Mouse (Mus musculus) midbrain, embryonic 15.5 days (tissue): Measurements from ENCODE around the gene Paics. TPM values are rescaled to one million over a fixed set of nuclear protein-coding genes. Genes with fewer than 3 reads are reported as not detected.

ENCODE experiments used
- ATAC-seq: fragments of 200-750 bp; cut with Nextera tagmentation; replicated peaks from 2 replicates; pipeline ENCODE4 v1.8.0; 2017; ENCODE audit warnings: moderate TSS enrichment
- H3K27ac ChIP-seq: fragments of 300-500 bp; sonication (generic); 2 replicates; pipeline ENCODE4 v1.5.1; 2015; ENCODE audit warnings: mild to moderate bottlenecking, inconsistent platforms
- H3K27me3 ChIP-seq: fragments of 300-500 bp; sonication (generic); replicated peaks from 2 replicates; pipeline ENCODE4 v1.6.1; 2015; ENCODE audit warnings: inconsistent platforms
- H3K36me3 ChIP-seq: fragments of 300-500 bp; sonication (generic); replicated peaks from 2 replicates; pipeline ENCODE4 v1.6.1; 2015; ENCODE audit warnings: inconsistent platforms
- H3K4me1 ChIP-seq: fragments of 300-500 bp; sonication (generic); 2 replicates; pipeline ENCODE4 v1.6.1; 2015; ENCODE audit warnings: inconsistent platforms
- H3K4me2 ChIP-seq: fragments of 300-500 bp; sonication (generic); 2 replicates; pipeline ENCODE4 v1.6.1; 2015; ENCODE audit warnings: inconsistent platforms, mild to moderate bottlenecking, moderate library complexity
- H3K4me3 ChIP-seq: fragments of 300-500 bp; sonication (generic); 2 replicates; pipeline ENCODE4 v1.5.1; 2015; ENCODE audit warnings: mild to moderate bottlenecking, inconsistent platforms
- H3K9ac ChIP-seq: fragments of 300-500 bp; sonication (generic); 2 replicates; pipeline ENCODE4 v1.6.1; 2015; ENCODE audit warnings: mild to moderate bottlenecking, inconsistent platforms
- H3K9me3 ChIP-seq: fragments of 300-500 bp; sonication (generic); 2 replicates; pipeline ENCODE4 v1.6.1; 2016; ENCODE audit warnings: inconsistent platforms
- WGBS: fragments of 180-500 bp; shearing (Covaris S2); methylation state at CpG from one replicate; pipeline ENCODE4 v1.1.7; 2015; ENCODE audit warnings: mixed read lengths; 5-methylcytosine and 5-hydroxymethylcytosine counted together
- polyA plus RNA-seq: library from polyadenylated mRNA; unstranded; fragments of >200 nt; fragmentation: Nextera tagmentation; extraction: Ambion mirVana; gene quantifications from 2 replicates; pipeline ENCODE4 v1.2.1, GENCODE M21; 2015

Paics gene
- polyA plus RNA-seq, 1 experiment from 2014 or later, result 154 TPM

DNA sequence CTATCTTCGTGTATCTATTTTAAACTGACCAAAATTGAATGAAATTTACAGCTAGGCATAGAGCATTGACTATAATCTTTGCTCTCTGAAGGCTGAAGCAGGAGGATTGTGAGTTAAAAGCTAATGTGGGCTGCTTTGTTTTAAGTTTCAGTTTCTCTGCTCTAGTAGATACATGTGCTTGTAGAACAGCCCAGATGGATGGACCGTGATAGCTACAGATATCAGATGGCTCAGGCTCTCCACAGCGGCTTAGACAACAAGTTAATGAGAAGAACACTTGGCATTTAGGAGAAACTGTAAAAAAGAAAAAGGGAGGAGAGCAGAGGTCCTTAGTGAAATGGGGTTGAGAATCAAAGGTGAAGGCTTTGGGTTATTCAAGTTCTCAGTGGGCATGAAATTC is 39.7 kb downstream of the Paics start:
- Histone ChIP-seq H3K27ac (no peak overlapping the region), H3K9me3 (no peaks in the 10 kb centered on the region), H3K4me3 (no peak overlapping the region), H3K36me3 (peaks cover 46% of the 10 kb centered on the region), H3K27me3 (no peaks in the 10 kb centered on the region), H3K9ac (no peak overlapping the region), H3K4me2 (no peak overlapping the region), H3K4me1 (no peaks in the 10 kb centered on the region)
- ATAC-seq, result no peak
- WGBS, result 96% methylated on average over 3 of the region's 3 CpGs

DNA sequence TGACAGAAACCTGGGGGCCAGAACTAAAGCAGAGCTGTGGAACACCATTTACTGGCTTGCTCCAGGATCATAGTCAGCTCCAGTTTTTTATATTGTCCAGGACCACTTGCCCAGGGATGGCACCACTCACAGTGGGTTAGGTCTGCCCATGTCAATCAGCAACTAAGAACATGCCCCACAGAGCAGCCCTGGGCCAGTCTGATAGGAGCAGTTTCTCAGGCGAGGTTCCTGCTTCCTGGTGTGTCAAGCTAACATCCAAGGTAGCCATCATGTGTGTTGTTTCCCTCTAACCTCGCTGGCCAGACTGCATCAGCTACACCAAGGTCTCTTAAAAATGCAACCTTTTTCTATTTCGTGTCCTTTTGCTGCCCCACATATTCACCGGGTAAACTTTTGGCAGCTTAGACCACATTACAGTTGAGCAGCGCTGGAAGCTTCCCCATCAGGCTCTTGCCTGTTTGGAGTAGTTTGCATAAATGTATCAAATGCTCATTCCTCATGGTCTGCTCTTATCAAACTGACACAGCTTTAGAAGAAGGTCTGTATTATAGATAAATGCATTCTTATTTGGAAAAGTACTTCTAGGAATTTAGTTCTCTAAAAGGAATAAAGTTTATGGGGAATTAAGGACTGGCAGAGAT is 42.2 kb downstream of the Paics start:
- Histone ChIP-seq H3K36me3 (peaks cover 48% of the 10 kb centered on the region), H3K27me3 (no peaks in the 10 kb centered on the region), H3K4me3 (no peak overlapping the region), H3K9me3 (no peaks in the 10 kb centered on the region), H3K27ac (no peak overlapping the region), H3K4me2 (no peak overlapping the region), H3K4me1 (no peaks in the 10 kb centered on the region), H3K9ac (no peak overlapping the region)
- 95% methylated on average over 5 of the region's 5 CpGs for WGBS
- no peak for ATAC-seq

GRCm38 (mm10) chr5:76998416-76998815 is 47.3 kb downstream of the Paics start:
- Histone ChIP-seq H3K27ac (no peak overlapping the region), H3K36me3 (peaks cover 28% of the 10 kb centered on the region; the same call in 1 of the 2 replicates), H3K4me2 (no peak overlapping the region), H3K27me3 (no peaks in the 10 kb centered on the region), H3K4me3 (no peak overlapping the region), H3K9me3 (no peaks in the 10 kb centered on the region), H3K9ac (no peak overlapping the region), H3K4me1 (no peaks in the 10 kb centered on the region)
- WGBS, result 50% methylated on average over 5 of the region's 5 CpGs
- ATAC-seq, result peak; percentile 58; the same call in 1 of the 2 replicates

DNA sequence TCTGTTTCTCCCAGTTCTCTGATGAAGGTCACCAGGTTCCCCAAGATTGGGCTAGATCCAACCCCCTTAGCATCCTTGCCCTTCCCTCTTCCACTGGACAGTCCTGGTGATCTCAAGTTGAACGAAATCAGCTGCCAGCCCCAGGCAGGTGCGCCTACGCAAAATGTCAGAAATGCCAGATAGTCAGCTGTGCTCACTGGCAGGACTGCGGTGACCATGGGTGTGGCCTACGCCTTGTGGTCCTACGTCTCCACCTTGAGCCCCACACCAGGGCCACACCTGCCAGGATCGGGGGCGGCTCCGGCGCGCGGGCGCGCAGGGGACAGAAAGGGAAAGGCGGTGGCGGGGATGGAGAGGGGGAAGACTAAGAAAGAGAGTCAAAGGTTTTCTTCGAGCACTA is 50.1 kb downstream of the Paics start:
- 93% methylated on average over 17 of the region's 17 CpGs for WGBS
- peaks cover 15% of the 10 kb centered on the region; the same call in 1 of the 2 replicates for H3K36me3 ChIP-seq
- H3K9me3 ChIP-seq, result no peaks in the 10 kb centered on the region
- H3K4me1 ChIP-seq, result no peaks in the 10 kb centered on the region
- H3K4me3 ChIP-seq, result no peak overlapping the region
- H3K4me2 ChIP-seq, result no peak overlapping the region
- no peak overlapping the region for H3K27ac ChIP-seq
- no peak for ATAC-seq
- no peaks in the 10 kb centered on the region for H3K27me3 ChIP-seq
- H3K9ac ChIP-seq, result no peak overlapping the region

- no peak for ATAC-seq
- H3K4me3 ChIP-seq, result no peak within 1 kb of the TSS
- H3K27me3 ChIP-seq, result no peaks in the 10 kb centered on the region
- H3K9me3 ChIP-seq, result no peaks in the 10 kb centered on the region
- H3K4me2 ChIP-seq, result no peak within 1 kb of the TSS
- no peaks in the 10 kb centered on the region for H3K4me1 ChIP-seq
- WGBS, result 94% methylated on average over 6 of the region's 6 CpGs
- H3K27ac ChIP-seq, result no peak within 1 kb of the TSS
- 0 out of 2 replicates have a peak, but pooled peaks cover 4% of the 10 kb centered on the region for H3K36me3 ChIP-seq
- no peak within 1 kb of the TSS for H3K9ac ChIP-seq
These were observed 53.1 kb downstream of the Paics start, which contains the start of gene Arl9 for GRCm38 (mm10) chr5:77004051-77004821. Arl9 (plus strand) TSS chr5:77004055.

DNA sequence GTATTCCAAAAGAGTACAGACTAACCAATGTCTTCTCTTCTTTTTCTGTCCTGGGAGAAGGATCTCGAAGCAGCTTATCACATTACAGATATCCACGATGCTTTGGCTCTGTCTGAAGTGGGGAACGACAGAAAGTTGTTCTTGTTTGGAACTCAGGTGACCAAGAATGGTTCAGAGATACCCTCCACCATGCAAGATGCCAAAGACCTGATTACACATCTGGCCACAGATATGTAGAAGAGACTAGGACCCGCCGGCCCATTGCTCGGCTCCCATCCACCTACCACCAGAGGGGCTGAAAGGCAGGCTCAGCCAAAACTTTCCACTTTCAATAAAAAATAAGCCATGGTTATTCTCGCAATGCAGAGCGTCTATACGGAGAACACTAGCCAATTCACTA is 59.2 kb downstream of the Paics start:
- Histone ChIP-seq H3K4me3 (no peak overlapping the region), H3K27ac (no peak overlapping the region), H3K4me2 (no peak overlapping the region), H3K4me1 (no peaks in the 10 kb centered on the region), H3K9ac (no peak overlapping the region), H3K36me3 (no peaks in the 10 kb centered on the region), H3K9me3 (no peaks in the 10 kb centered on the region), H3K27me3 (no peaks in the 10 kb centered on the region)
- 90% methylated on average over 9 of the region's 9 CpGs for WGBS
- ATAC-seq, result no peak

GRCm38 (mm10) chr5:77011082-77011481 is 60.0 kb downstream of the Paics start:
- no peak overlapping the region for H3K27ac ChIP-seq
- H3K4me1 ChIP-seq, result 0 out of 2 replicates have a peak, but pooled peaks cover under 1% of the 10 kb centered on the region
- H3K4me3 ChIP-seq, result no peak overlapping the region
- no peak for ATAC-seq
- H3K27me3 ChIP-seq, result no peaks in the 10 kb centered on the region
- WGBS, result 69% methylated on average over 3 of the region's 3 CpGs
- H3K36me3 ChIP-seq, result no peaks in the 10 kb centered on the region
- H3K9ac ChIP-seq, result no peak overlapping the region
- H3K9me3 ChIP-seq, result no peaks in the 10 kb centered on the region
- no peak overlapping the region for H3K4me2 ChIP-seq

- Histone ChIP-seq H3K27me3 (no peaks in the 10 kb centered on the region), H3K4me3 (no peak overlapping the region), H3K4me2 (no peak overlapping the region), H3K9ac (no peak overlapping the region), H3K4me1 (0 out of 2 replicates have a peak, but pooled peaks cover 4% of the 10 kb centered on the region), H3K9me3 (no peaks in the 10 kb centered on the region), H3K36me3 (no peaks in the 10 kb centered on the region), H3K27ac (no peak overlapping the region)
- no peak for ATAC-seq
- WGBS, result 84% methylated on average over 3 of the region's 3 CpGs
These were observed 62.1 kb downstream of the Paics start for GRCm38 (mm10) chr5:77013171-77013570.

DNA sequence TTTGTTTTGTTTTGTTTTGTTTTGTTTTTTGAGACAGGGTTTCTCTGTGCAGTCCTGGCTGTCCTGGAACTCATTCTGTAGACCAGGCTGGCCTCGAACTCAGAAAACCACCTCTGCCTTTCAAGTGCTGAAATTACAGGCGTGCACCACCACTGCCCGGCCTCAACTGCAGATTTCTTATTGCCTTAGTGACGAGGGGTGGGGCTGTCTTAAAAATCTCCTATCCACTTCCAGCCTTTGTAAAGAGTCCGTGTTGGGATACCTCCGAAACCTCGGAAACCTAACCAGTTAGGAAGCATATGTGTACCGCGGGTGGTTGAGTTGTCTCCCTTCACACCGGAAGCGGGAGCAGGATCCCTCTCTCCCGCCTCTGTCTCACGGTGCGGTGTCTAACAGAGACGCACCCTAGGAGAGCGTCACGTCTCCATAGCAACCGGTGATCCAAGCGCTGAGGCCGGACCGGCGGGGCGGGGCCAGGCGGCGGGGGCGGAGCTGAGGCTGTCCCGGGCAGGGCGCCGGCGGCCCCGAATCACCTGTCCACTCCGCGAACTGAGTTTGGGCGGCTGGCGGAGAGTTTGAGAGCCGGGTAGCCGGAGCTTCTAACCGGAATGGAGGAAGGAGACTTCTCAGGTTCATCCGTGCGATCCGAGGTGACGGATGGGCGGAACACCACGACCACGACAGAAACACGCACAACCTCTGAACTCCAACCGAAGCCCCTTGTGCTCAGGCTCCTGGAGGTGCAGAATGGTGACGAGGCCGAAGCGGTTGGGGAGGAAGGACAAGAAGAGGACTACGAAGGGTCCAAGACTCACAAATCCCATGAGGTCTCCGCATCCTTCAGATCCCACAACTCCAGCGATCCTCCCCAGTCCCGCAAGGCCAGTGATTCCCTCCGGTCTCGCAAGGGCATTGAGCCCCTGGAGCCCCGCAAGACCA is 64.7 kb downstream of the Paics start, which contains the start of gene Thegl:
Thegl (plus strand) TSS at position 480 of the 939 bp plus-strand sequence.
- 13% methylated on average over 57 of the region's 57 CpGs for WGBS
- Histone ChIP-seq H3K4me1 (0 out of 2 replicates have a peak, but pooled peaks cover 4% of the 10 kb centered on the region), H3K9ac (peak within 1 kb of the TSS; percentile 33), H3K4me3 (peak within 1 kb of the TSS; percentile 51), H3K27me3 (no peaks in the 10 kb centered on the region), H3K27ac (no peak within 1 kb of the TSS), H3K4me2 (peak within 1 kb of the TSS; percentile 71), H3K9me3 (no peaks in the 10 kb centered on the region), H3K36me3 (no peaks in the 10 kb centered on the region)
- peak; percentile 99 for ATAC-seq
